In genomic region chr7:34826255-34826909, GRCm38 (mm10) we compare ENCODE assay signal across 12 mouse cellular contexts. TPM values are rescaled to one million over a fixed set of nuclear protein-coding genes. Genes with fewer than 3 reads are reported as not detected.
DNase-seq lines count a peak whose midpoint lies in the region; ATAC-seq and TF ChIP-seq lines count a peak whose summit lies in the region.
"Had no signal": no experiment of that assay in that cellular context is flagged by ENCODE, and none has a peak within 500 bp of the region (broad histone marks: within the 10 kb centered on the region; RNA-seq: fewer than 3 reads in every experiment).

No protein-coding gene starts in this region.

- ATAC-seq in liver, postnatal 0 days = no peak

- H3K4me2 ChIP-seq in liver, postnatal 0 days (ENCODE audit: low read depth, low read length) = no peak overlapping the region
- H3K4me2 ChIP-seq: embryonic facial prominence, embryonic 12.5 days; neural tube, embryonic 12.5 days had no signal

- TF ChIP-seq CTCF in liver, postnatal 0 days (IDR thresholded peaks at IDR 0.05; ENCODE audit: low read depth) = peak; percentile 57

- no peak overlapping the region for H3K27ac ChIP-seq in liver, postnatal 0 days (ENCODE audit: low read depth)
- H3K27ac ChIP-seq: embryonic facial prominence, embryonic 12.5 days; heart, embryonic 10.5 days; neural tube, embryonic 12.5 days had no signal

- no peak overlapping the region for H3K4me3 ChIP-seq in liver, postnatal 0 days (ENCODE audit: low read depth, low read length)
- H3K4me3 ChIP-seq: embryonic facial prominence, embryonic 12.5 days; heart, embryonic 10.5 days; neural tube, embryonic 12.5 days had no signal

- H3K27me3 ChIP-seq in liver, postnatal 0 days (ENCODE audit: insufficient read depth, low read length) = no peaks in the 10 kb centered on the region
- H3K27me3 ChIP-seq: embryonic facial prominence, embryonic 12.5 days; neural tube, embryonic 12.5 days had no signal

- TF ChIP-seq EP300 in liver, postnatal 0 days (IDR thresholded peaks at IDR 0.05; ENCODE audit: low read depth) = no peak

- peak; percentile 21 for DNase-seq in kidney, adult 18-20 months
- DNase-seq in kidney, postnatal 10 days = no peak
- DNase-seq in B cell, adult 2 months = peak; percentile 15 to 32
- DNase-seq in NIH3T3 (ENCODE audit: low read depth) = peak; percentile 38
- DNase-seq in liver, postnatal 0 days = peak; percentile 36
- DNase-seq in spleen, postnatal 14 days (ENCODE audit: low spot score in 2 of 2) = no peak
- DNase-seq in yolk sac, embryonic 10.5 days (ENCODE audit: low spot score) = no peak
- no peak for DNase-seq in frontal cortex, postnatal 14 days (ENCODE audit: low spot score in 2 of 2)
- DNase-seq: adrenal gland, adult 2 months had no signal

- H3K9ac ChIP-seq in liver, postnatal 0 days (replicated peaks) = no peak overlapping the region
- H3K9ac ChIP-seq: embryonic facial prominence, embryonic 12.5 days; neural tube, embryonic 12.5 days had no signal

- no peaks in the 10 kb centered on the region for H3K4me1 ChIP-seq in liver, postnatal 0 days (ENCODE audit: insufficient read depth)
- H3K4me1 ChIP-seq: embryonic facial prominence, embryonic 12.5 days; heart, embryonic 10.5 days; neural tube, embryonic 12.5 days had no signal

- H3K36me3 ChIP-seq in liver, postnatal 0 days (replicated peaks; ENCODE audit: insufficient read depth, low read length) = no peaks in the 10 kb centered on the region
- H3K36me3 ChIP-seq: embryonic facial prominence, embryonic 12.5 days; heart, embryonic 10.5 days; neural tube, embryonic 12.5 days had no signal

- H3K9me3 ChIP-seq in liver, postnatal 0 days (ENCODE audit: low read length) = no peaks in the 10 kb centered on the region
- H3K9me3 ChIP-seq: embryonic facial prominence, embryonic 12.5 days; heart, embryonic 10.5 days; neural tube, embryonic 12.5 days had no signal

- 44% methylated on average over 3 of the region's 3 CpGs for WGBS in liver, postnatal 0 days (ENCODE audit: insufficient replicate concordance)

RNA-seq across cellular contexts. Expression of gene Chst8, which starts 13.9 kb away (rescaled TPM):
- polyA plus RNA-seq in liver, postnatal 0 days (2015; fragmentation: Nextera tagmentation; extraction: Ambion mirVana) = 0.21 and 0.47 TPM in 2 replicates

Comparison
In these comparisons a context has a peak if more than half of its experiments do, and no peak if none do; other contexts are left out.
1. DNase-seq: peak in kidney, adult 18-20 months (single experiment), B cell, adult 2 months (2 of 2), NIH3T3 (single experiment) and liver, postnatal 0 days (single experiment); none in kidney, postnatal 10 days (single experiment), spleen, postnatal 14 days (0 of 2), yolk sac, embryonic 10.5 days (single experiment) and frontal cortex, postnatal 14 days (0 of 2).